Mouse (Mus musculus) gonadal fat pad, adult 2 months (tissue): ENCODE measurements around the gene Sri. TPM values are rescaled to one million over a fixed set of nuclear protein-coding genes. Genes with fewer than 3 reads are reported as not detected.
"Not testable (repeated sequence)": the region's sequence is repeated elsewhere in the genome, so short reads cannot be mapped to it uniquely, and the experiment has no call there.

Experiments used
- DNase-seq: peaks from one replicate; pipeline ENCODE4 v3.0.0-alpha.2; 2012; ENCODE audit warnings: low read depth
- polyA plus RNA-seq: library from polyadenylated mRNA; depleted of rRNA; stranded (reverse); fragments of >200 nt; gene quantifications from 2 replicates; pipeline ENCODE4 v1.2.3, GENCODE M21; 2012; rRNA removed

Gene Sri
- polyA plus RNA-seq: 139 and 166 TPM in 2 replicates

- DNase-seq: no peak
These were observed at the start of gene Sri for GRCm38 (mm10) chr5:8045855-8046254. TSS of gene Sri (plus strand) at chr5:8046078.

DNA sequence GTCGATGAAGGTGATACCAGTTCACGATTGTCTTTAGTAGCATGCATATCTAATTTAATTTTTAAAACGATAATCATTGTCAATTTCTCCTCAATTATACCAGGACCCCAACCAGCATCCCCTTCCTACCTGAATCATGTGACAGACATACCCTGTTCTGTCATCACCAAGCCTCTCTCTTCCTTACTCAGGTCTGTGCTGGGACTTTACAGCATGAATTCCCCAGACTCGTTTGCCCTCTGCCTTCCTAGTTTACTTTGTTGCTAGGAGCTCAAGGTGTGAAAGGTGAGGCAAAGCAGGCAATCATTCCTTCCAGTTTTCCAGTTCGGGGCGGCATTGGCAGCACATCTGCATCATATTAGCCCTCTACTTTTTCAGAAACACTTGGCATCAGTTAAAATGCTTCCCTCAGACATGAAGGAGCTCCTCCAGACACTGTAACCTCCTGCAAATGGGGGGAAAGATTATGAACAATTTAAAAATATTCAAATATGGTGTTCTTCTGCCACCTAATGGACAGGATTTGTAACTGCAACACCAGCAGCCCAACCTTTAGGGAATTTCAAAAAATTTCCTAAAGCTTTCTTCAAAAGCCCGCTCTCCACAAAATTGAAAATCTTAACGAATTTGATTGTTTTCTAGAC is 49.4 kb upstream of the Sri start:
- no peak for DNase-seq

GRCm38 (mm10) chr5:7997086-7997485 is 48.8 kb upstream of the Sri start:
- DNase-seq: no peak

DNA sequence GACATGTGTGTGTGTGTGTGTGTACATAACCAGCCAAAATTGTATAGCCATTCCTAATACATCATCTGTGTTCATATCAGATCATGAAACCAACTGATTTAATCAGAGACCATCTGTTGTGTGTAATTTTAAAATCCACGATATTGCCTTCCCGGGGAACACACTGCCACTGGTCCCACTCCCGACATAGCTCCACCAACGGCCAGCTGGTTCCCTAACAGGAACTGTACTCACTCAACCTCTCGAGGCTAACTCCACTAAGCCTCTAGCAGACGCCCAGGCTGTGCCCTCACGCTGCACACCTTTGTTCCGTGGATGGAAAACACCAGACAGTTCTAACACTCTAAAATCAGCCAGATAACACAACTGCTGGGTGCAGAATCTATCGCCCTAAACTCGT is 45.4 kb upstream of the Sri start:
- DNase-seq: no peak

- DNase-seq: no peak
These were observed 43.1 kb upstream of the Sri start for GRCm38 (mm10) chr5:8002827-8003226.

GRCm38 (mm10) chr5:8013276-8013675 is 32.6 kb upstream of the Sri start:
- no peak for DNase-seq

- DNase-seq: not testable (repeated sequence)
These were observed 11.3 kb upstream of the Sri start for GRCm38 (mm10) chr5:8034596-8034995.

DNA sequence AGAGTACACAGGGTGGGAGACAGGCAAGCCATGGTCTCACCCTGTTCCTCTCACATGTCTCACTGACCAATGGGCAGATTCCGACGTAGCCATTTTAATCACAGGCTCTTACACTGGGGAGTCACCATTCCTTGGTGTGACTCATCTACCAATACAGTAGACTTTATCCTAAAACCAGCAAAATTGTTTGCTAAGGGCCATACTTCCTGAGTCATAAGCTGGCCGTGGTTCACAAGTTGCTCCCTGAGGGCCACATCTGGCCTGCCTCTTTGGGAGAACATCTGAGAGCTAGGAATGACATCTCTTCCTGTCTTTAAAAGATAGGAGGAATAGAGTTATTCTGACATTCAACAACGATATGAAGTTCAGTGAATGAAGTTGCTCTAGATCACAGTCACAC is 7.9 kb downstream of the Sri start:
- DNase-seq: no peak

DNA sequence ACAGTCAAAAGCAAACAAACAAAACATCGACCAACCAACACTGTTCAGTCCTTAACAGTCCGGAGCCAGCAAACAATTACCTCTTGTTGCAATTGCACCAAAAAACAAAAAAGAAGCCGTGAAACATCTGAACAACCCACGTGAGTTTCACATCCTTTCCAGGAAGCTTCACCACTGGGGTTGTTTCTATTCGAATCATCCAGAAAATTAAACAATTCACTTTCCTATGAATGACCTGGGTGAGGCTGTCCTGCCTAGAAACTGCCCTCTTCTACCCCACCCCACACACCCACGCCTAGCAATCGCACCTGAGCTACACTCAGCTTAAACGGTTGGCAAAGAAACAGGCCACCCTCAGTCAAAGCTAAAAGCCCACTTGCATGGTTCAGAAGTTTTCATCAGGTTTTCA is 9.8 kb downstream of the Sri start:
- no peak for DNase-seq

DNA sequence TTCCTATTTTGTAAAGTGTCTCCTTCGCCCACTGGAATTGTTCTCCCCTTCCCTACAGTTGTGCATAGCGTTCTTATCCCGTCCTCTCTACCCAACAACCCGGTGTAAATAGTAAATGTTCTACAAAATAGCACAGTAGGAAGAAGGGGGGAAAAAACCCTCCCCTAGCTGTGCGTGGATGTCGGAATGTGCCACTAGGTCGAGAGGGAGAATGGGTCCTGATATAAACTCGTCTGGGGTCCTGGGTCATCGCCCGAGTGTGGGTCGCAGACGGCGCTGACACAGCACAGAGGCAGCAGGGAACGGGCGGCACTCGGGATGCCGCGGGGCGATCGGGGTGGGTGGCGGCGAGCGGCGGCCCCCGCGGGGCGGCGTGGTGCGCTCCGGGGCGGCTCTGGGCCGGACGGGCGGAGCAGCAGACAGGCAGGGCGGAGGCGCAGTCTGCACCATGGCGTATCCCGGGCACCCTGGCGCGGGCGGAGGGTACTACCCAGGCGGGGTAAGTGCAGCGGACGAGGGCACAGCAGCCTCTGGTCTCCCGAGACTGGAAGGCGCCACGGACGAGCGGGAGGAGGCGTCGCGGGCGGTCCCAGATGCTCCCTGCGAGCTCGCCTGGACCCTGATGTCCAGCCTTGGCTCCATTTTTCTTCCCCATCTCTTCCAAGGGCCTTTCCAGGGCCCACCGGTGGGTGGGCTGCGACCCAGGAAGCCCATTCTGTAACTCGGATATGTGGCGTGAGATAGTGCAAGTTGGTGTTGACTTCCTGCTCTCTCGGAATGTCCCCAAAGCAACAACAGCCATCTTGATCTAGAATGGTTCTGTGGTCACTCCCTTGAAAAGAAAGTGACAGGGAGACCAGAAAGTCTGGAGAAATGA is 10.5 kb downstream of the Sri start:
- no peak for DNase-seq

DNA sequence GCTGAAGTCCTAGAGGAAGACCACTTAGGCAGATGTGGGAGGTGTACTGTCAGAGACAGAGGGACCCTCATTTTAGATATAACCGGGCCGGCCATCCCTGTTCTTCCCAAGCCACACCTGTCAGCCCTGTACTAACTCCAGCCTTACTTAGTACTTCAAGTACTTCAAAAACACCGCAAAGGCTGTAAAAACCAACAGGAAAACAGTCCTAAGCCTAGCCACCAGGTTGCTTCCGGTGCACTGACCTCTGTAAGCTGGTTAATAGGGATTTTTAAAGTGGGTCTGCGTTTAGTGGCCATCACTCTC is 11.1 kb downstream of the Sri start:
- DNase-seq: no peak

DNA sequence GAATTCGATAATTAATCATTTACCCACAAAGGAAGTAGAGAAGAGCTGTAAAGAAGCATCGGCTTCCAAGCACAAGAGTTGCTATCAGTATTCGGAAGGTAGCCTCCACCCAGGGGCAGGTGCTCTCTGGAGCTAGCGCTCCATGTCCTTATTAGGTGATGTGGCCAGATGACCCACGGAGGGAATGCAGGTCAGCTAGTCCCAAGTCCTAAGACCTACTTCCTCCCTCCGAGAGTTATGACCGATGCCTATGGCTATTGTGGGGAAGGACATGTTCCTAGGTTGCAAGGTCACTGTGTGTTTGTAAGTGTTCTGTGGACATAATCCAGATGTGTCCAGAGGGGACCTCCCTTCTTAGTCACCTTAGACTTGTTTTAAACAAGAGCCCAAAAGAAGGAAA is 12.2 kb downstream of the Sri start:
- no peak for DNase-seq

DNA sequence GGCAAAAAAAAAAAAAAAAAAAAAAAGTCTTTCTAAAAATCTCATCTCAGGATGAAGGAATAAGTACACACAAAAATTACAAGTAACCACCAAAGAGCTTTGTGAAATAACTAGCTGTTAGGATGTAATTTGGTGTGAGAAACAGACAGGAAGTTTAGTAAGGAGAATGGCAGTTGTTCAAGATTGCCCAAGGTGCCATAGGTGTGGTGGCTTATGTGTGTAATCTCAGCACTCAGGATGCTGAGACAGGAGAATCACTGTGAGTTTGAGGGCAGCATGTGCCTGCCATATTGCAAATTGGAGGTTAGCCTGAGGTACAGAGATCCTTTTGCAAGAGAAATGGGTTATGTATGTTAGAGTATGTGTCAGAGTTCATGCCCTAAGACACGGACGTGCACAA is 16.6 kb downstream of the Sri start:
- no peak for DNase-seq

DNA sequence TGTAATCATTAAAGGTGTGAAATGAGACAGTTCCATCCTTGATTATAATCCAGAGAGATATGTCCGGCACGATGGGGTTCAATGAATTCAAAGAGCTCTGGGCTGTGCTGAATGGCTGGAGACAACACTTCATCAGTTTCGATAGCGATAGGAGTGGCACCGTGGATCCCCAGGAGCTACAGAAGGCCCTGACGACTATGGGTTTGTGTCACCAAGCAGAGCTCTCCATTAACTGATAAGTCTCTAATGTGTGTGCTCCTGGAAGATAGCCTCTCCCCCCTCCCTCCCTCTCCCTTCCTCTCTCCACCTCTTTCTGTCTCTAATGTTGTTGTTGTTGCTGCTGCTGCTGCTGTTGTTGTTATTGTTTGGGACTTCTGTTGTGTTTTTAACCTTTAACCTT is 17.3 kb downstream of the Sri start:
- no peak for DNase-seq

- DNase-seq: no peak
These were observed 27.5 kb downstream of the Sri start for GRCm38 (mm10) chr5:8073406-8073805.

DNA sequence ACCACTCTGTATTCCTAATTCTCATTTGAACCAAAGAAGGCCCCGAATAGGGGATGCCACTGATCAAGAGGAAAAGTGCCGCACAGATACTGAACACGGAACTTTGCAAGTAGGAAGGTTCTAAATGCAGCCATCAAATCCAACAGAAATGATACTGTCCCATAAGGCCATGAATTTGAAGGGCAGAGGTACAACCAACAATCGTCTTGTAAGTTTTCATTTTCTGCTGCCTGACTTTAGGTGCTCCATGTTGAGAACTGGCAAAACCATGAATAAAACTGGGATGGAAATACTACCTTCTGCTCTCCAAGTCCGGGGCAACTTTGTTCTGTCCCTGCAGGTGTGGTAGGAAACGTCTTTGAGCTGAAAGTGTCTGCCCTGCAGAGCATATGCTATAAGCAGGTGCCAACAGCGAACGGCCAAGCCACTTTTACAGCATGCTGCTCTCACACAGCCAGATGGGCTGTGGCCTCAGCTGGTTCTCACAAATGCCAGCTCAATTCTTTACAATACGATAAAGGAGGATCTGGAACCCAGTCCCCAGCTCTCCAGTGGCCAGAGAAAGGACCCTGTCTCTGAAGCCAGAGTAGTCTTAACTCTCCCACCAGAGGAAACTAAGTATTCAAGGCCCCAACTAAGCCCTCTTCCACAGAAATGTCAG is 28.2 kb downstream of the Sri start:
- no peak for DNase-seq

DNA sequence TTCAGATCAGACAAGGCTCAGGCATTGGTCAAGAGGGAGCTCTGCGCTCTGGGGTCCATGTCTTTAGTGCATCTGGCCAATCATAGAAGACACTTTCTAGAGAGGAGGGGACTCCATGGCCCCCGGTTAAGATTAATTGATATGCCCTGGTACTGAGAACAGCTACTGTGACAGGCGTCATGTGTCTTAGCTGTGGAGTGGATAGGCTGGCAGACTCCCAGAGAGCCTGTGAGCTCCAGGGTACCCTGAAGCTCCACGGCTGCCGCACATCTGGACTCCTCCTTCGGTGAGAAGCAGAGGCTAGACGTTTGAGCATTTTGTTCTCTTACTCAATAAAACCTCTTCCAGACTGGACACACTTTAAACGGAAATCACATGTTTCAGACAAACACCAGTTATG is 31.6 kb downstream of the Sri start:
- DNase-seq: no peak

GRCm38 (mm10) chr5:8082800-8083509 is 37.1 kb downstream of the Sri start:
- no peak for DNase-seq

DNA sequence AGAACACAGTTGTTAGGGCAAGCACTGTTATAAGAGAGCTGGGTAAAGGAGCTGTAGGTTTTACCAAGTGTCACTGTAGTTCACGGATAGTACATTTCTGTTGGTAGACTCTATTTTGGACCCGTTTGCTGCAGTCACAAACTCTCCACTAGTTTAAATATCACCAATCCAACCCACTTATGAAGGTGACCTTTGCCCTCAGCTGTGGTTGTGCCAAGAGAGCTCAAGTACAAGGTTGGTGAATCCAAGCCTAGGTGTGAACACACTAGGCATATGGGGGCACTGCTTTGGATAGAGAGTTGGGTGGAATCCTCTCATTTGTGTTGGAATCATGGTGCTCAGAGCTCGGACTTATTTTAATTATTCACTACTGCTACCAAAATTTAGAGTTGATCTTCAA is 39.8 kb downstream of the Sri start:
- no peak for DNase-seq

- DNase-seq: no peak
These were observed 42.3 kb downstream of the Sri start for GRCm38 (mm10) chr5:8088147-8088546.

GRCm38 (mm10) chr5:8094921-8095320 is 49.0 kb downstream of the Sri start:
- DNase-seq: no peak

DNA sequence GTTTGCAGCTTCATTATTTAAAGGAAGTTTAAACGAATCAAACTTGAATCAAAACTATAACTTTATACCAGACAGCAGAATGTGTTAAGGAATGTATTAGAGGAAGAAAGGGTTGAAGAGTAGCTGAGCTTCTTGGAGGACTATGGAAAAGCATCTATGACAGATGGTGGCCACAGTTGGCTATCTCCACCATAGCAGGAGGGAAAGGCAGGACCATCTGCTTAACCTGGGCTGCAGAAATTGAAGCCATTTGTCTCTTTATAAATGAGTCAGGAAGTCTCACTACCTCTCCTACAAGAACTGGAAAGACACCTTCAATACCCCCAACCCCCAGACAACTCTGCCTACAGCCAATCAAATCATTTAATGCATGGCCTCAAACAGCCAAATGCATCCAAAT is 49.8 kb downstream of the Sri start:
- DNase-seq: no peak
